Mouse (Mus musculus) cerebellum, adult 2 months (tissue): Measurements from ENCODE around the gene Tph1. TPM values are rescaled to one million over a fixed set of nuclear protein-coding genes. Genes with fewer than 3 reads are reported as not detected.

ENCODE experiments used
- DNase-seq, 2 experiments: peaks; one replicate each; pipeline ENCODE4 v3.0.0; 2021
- H3K27ac ChIP-seq: fragments of 200-500 bp; 2 replicates; pipeline ENCODE4 v1.5.1; 2012; ENCODE audit warnings: low read length, control low read depth, inconsistent platforms; ENCODE audit not compliant: insufficient read depth
- H3K27me3 ChIP-seq: fragments of 200-500 bp; 2 replicates; pipeline ENCODE4 v1.6.1; 2012; ENCODE audit warnings: inconsistent platforms, mild to moderate bottlenecking, low read length, moderate library complexity; ENCODE audit not compliant: control insufficient read depth, insufficient read depth
- H3K4me1 ChIP-seq: fragments of 200-500 bp; 2 replicates; pipeline ENCODE4 v1.6.1; 2011; ENCODE audit warnings: low read length; ENCODE audit not compliant: control insufficient read depth, insufficient read depth
- H3K4me3 ChIP-seq: fragments of 200-500 bp; replicated peaks from 2 replicates; pipeline ENCODE3; 2011; ENCODE audit warnings: mild to moderate bottlenecking, low read depth, low read length, control low read depth; ENCODE audit not compliant: insufficient read depth
- CTCF ChIP-seq: fragments of 200-500 bp; IDR thresholded peaks from 2 replicates; pipeline ENCODE4 v1.5.1; 2011; ENCODE audit warnings: low read depth, mild to moderate bottlenecking, control low read depth, low read length, moderate library complexity, borderline replicate concordance; ENCODE audit not compliant: insufficient read depth
- POLR2A ChIP-seq: fragments of 200-500 bp; IDR thresholded peaks from 2 replicates; pipeline ENCODE4 v1.6.1; 2011; ENCODE audit warnings: low read length, control low read depth, borderline replicate concordance; ENCODE audit not compliant: insufficient read depth
- WGBS: fragments of 180-500 bp; shearing (Covaris S2); methylation state at CpG from one replicate; pipeline ENCODE4 v1.1.7; 2018; 5-methylcytosine and 5-hydroxymethylcytosine counted together
- polyA plus RNA-seq: library from polyadenylated mRNA; depleted of rRNA; stranded (reverse); fragments of >200 nt; gene quantifications from 2 replicates; pipeline ENCODE4 v1.2.3, GENCODE M21; 2012

The Tph1 gene
- polyA plus RNA-seq, 1 experiment = not detected

- peak overlapping the region; percentile 94 for H3K27ac ChIP-seq
- no peak for DNase-seq
- no peak; the same call in 1 of the 2 replicates for TF ChIP-seq CTCF
- no peak for TF ChIP-seq POLR2A
- peaks cover 19% of the 10 kb centered on the region for H3K4me1 ChIP-seq
- peak overlapping the region; percentile 96 for H3K4me3 ChIP-seq
- H3K27me3 ChIP-seq = no peaks in the 10 kb centered on the region
- WGBS = under 1% methylated on average over 17 of the region's 17 CpGs
Observed at GRCm38 (mm10) chr7:46640062-46640461, 32.3 kb downstream of the Tph1 start.

- peak; percentile 83; the same call in 1 of the 2 replicates for TF ChIP-seq POLR2A
- no peak for TF ChIP-seq CTCF
- peaks cover 19% of the 10 kb centered on the region for H3K4me1 ChIP-seq
- peak within 1 kb of the TSS; percentile 96 for H3K4me3 ChIP-seq
- WGBS = 1% methylated on average over 30 of the region's 30 CpGs
- no peaks in the 10 kb centered on the region for H3K27me3 ChIP-seq
- peak within 1 kb of the TSS; percentile 94 for H3K27ac ChIP-seq
- peak; percentile 93 to 95 for DNase-seq
Observed at GRCm38 (mm10) chr7:46639692-46640031, 32.7 kb downstream of the Tph1 start, which contains the start of gene Sergef. Sergef (minus strand) TSS chr7:46639807.

GRCm38 (mm10) chr7:46638889-46639691, 33.2 kb downstream of the Tph1 start:
- peak in 1 of 2 experiments; percentile 67 for DNase-seq
- H3K4me1 ChIP-seq = peaks cover 19% of the 10 kb centered on the region
- no peak for TF ChIP-seq POLR2A
- no peak for TF ChIP-seq CTCF
- peak overlapping the region; percentile 96 for H3K4me3 ChIP-seq
- no peaks in the 10 kb centered on the region for H3K27me3 ChIP-seq
- H3K27ac ChIP-seq = peak overlapping the region; percentile 65
- WGBS = 3% methylated on average over 32 of the region's 32 CpGs

GRCm38 (mm10) chr7:46628375-46628975, 43.9 kb downstream of the Tph1 start:
- no peak overlapping the region for H3K27ac ChIP-seq
- DNase-seq = no peak
- H3K4me3 ChIP-seq = no peak overlapping the region
- H3K27me3 ChIP-seq = no peaks in the 10 kb centered on the region
- no peaks in the 10 kb centered on the region for H3K4me1 ChIP-seq
- 45% methylated on average over 8 of the region's 8 CpGs for WGBS
- TF ChIP-seq CTCF (peak; percentile 6; the same call in 1 of the 2 replicates), POLR2A (no peak)

GRCm38 (mm10) chr7:46623979-46624378, 48.4 kb downstream of the Tph1 start:
- WGBS = 56% methylated on average over 2 of the region's 3 CpGs
- no peak for TF ChIP-seq CTCF
- no peak for TF ChIP-seq POLR2A
- Histone ChIP-seq H3K27me3 (no peaks in the 10 kb centered on the region), H3K4me1 (no peaks in the 10 kb centered on the region), H3K27ac (no peak overlapping the region), H3K4me3 (no peak overlapping the region)
- DNase-seq = no peak

GRCm38 (mm10) chr7:46618416-46619110, 53.8 kb downstream of the Tph1 start:
- DNase-seq = no peak
- H3K27ac ChIP-seq = no peak overlapping the region

GRCm38 (mm10) chr7:46616429-46617005, 55.8 kb downstream of the Tph1 start:
- DNase-seq = peak in 1 of 2 experiments; percentile 40
- TF ChIP-seq POLR2A (no peak), CTCF (no peak)
- Histone ChIP-seq H3K4me1 (peaks cover 35% of the 10 kb centered on the region), H3K4me3 (no peak overlapping the region), H3K27me3 (no peaks in the 10 kb centered on the region), H3K27ac (no peak overlapping the region)
- WGBS = 68% methylated on average over 7 of the region's 7 CpGs

More at GRCm38 (mm10) chr7:46618416-46619110, 53.8 kb downstream of the Tph1 start:
- 92% methylated on average over 23 of the region's 23 CpGs for WGBS
- no peak for TF ChIP-seq CTCF
- no peak for TF ChIP-seq POLR2A
- no peak overlapping the region for H3K4me3 ChIP-seq
- no peaks in the 10 kb centered on the region for H3K27me3 ChIP-seq
- H3K4me1 ChIP-seq = peaks cover 16% of the 10 kb centered on the region
